Mouse (Mus musculus) retina, postnatal 1 day (tissue): ENCODE data around the gene Ppfibp1.

Experiments used
- DNase-seq: peaks from one replicate; pipeline ENCODE4 v3.0.0-alpha.2; 2012

Gene Ppfibp1

DNA sequence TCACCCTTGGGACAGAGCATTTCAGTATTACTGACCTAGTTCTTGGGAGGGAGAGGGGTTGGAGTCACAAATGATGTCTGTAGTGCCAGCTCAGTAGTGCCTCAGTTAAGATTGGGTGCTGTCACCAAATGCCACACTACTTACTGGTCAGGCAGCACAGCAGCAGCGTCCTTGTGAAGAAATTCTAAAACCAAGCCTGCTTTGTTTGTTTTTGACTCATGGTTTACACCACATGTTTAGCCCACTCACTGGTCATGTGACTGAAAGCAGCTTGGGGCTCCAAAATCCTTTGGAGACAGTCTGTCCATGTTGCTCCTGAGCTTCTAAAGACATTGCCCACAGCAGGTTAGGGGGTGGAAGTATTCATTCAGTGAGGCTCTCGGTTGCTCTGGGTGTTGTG, 4.9 kb upstream of the Ppfibp1 start:
- no peak for DNase-seq

DNA sequence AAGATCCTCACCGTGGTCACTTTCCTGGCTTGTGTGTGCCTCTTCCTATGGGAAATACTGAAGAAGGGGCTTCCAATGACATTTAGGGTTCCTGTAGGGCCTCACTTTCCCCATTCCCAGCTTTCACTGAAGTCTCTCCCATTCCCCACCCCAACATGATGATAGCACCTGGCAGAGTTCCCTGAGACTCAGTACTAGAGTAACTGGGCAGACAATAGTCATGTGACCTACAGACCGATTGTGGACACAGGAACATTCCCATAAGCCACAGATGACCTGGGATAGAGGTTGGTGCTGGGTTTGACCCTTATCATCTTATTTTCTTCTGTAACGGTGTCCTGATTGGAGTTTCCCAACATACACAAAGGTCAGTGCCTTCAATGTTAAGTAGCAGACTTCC, 4.1 kb upstream of the Ppfibp1 start:
- no peak for DNase-seq

DNA sequence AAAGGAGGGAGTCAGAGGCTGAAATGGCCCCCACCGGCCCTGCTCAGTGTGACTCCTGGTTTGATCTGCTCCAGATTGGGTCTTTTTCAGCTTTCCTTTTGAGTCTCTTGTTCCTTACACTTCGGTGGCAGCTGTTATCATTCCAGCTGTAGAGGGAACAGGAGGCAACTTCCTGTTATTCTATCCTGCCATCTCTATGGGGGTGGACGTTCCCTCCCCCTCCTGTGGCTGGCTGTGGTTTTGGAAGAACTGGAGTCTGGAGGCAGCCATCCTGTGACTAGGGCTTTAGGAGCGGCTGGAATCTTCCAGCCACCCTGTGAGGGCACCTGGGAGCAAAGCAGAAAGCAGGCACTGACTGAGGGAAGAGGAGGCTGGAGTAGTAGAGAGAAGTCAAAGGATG, 3.4 kb upstream of the Ppfibp1 start:
- DNase-seq: no peak

DNA sequence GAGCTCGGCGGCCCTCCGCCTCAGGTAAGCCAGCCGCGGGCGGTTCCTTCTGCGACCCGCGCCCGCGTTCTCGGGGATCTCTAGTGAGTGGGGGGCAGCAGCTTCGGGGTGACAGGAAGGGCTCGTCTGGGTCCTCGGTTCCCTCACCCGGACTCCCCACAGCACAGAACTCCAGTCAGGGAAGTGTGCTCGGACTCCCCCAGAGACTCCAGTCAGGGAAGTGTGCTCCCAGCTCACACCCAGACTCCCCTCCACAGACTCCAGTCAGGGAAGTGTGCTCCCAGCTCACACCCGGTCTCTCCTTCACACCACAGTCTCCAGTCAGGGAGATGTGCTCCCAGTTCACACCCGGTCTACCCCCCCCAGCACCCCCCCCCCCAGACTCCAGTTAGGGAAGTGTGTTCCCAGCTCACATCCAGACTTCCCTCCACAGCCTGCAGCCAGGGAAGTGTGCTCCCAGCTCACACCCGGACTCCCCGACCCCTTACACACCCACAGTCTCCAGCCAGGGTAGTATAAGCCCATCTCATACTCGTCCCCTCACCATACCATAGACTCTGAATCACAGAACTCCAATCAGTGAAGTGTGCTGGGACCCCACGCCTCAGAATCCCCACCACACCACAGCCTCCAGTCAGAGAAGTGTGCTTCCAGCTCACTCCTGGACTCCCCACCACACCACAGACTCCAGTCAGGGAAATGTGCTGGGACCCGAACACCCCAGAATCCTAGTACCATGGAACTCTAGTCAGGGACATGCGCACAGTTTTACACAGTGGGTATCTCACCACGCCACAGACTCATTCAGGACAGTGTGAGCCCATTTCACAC, 588 bp downstream of the Ppfibp1 start:
- no peak for DNase-seq

DNA sequence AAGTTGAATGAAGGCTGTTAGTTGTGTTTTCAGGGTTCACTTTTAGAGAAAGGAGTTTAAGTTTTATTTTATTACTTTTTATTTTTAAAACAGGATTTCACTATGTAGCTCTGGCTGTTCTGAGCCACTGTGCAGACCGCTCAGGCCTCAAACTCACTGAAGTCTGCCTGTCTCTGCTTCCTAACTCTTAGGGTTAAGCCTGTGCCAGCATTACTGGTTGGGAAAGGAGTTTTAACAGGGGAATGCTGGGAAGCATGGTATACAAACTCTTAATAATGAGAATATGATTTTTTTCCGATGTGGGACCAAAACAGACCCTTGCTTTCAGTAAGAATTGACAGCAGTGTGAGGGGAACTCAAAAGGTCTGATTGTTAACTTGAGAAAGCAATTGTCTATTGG, 1.9 kb downstream of the Ppfibp1 start:
- DNase-seq: no peak

DNA sequence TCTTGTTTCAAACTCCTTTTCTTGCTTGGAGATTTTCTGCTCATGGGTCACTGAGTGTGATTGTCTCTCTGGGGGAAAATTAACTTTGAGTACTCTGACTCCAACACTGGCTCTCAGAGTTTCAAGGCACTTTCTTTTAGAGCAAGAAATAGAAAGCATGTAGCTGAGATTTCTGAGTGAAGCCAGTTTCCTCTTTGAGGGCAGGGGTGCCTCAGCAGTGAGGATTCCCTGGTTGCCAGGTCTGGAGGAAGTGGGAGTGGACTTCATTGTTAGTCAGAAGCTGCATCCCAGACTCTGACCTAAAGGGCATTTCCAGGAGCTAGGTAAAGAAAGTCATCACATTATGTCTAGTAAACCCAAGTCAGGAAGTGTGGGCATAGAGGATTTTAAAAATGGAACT, 2.3 kb downstream of the Ppfibp1 start:
- DNase-seq: no peak

DNA sequence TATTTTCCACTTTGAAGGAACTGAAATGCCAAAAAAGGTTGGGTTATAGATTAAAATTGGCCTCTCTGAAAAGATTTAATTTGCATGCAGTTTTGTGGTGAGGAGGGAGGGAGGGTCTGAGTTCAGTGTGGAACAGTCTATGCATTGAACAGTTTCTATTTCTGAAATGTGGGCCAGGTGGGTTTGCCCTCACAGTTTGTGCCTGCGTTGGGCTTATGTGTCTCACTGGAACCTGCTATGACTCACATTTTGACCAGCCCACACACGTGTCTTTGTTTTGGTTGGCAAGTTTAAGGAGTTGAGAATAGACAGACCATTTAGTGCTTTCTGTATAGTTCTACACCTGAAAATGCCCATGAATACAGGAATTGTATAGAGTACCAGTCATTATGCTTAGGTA, 5.6 kb downstream of the Ppfibp1 start:
- DNase-seq: no peak

DNA sequence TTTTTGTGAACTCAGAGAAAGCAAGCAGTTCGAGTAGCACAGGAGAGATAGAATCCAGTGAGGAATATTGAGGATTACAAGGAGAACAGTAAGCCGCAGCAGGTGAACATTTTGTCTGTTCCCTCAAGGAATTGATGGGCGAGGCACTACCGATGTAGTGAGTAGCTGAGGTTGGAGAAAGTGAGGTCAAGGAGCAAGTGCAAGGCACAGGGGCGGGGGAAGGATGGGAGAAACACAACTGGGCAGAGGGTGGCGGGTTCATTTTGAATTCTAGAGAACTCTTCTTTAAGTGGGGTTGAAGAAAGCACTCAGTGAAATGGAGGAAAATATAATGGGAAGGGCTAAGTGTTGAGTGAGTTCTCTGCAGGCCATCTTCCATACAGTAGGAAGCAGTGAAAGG, 10.4 kb downstream of the Ppfibp1 start:
- no peak for DNase-seq

DNA sequence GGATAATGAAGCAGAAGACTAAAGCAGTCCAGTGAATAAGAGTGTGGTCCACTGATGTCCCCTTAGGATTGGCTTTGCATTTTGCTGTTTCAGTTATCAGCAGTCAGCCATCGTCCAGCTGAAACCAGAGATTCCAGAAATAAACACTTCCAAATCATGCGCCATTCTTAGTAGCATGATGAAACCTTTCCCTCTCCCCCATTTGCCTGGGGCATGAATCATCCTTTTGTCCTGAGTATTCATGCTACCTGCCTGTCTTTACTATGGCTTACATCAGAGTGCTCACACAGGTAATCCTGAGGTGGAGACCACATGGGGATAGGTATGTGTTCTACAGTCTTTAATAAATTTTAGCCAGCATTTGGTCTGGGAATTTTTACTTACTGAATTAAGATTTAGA, 11.4 kb downstream of the Ppfibp1 start:
- DNase-seq: no peak

DNA sequence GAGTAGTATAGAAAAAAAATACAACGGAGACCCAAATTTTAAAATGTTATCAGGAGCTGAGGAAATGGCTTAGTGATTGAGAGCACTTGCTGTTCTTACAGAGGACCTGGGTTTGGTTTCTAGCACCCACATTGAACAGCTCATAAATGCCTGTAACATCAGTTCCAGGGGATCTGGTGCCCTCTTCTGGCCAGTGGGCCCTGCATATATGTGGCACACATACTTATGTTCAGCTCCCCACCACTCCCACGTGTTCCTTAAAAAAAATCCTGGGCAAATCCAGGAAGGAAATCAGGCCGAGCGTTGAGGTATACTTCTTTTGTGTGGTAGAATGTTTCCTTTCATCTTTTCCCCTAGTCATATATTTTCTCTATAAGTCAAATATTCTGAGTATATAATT, 13.6 kb downstream of the Ppfibp1 start:
- DNase-seq: no peak

DNA sequence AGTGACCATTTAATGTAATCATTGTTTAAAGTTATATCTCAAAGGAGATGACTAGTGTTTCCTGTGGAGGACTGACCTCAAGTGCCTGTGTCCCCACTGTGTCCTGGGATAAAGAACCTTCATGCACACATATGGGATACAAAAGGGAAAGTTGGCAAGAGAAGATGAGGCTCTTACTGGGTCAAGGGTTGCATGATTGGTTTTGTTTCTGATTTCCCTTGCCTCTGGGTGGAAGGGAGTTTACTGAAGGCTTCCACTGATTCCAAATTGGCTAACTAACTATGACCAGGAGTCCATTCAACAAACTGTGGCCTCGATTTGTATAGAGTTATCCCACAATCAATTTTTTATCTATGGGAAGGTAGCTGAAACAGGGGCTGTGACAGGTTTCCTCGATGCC, 15.3 kb downstream of the Ppfibp1 start:
- no peak for DNase-seq

DNA sequence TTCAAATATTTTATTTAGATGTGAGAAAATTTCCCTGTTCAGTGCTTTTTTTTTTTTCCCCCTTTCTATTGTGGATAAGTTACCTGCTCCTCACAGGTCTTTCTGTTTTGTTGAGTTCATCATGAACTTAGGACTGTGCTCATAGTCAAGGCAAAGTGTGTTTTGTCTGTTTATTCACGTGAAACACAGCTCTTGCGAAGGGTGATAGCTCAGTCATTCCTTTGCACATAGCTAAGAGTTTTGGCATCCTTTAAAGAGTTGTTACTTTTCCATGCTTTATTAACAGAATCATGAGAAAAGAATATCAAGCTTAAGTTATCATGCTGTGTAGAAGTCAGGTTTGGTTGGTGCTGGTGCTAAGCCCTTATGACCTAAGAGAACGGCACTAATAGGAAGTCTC, 16.4 kb downstream of the Ppfibp1 start:
- DNase-seq: no peak

DNA sequence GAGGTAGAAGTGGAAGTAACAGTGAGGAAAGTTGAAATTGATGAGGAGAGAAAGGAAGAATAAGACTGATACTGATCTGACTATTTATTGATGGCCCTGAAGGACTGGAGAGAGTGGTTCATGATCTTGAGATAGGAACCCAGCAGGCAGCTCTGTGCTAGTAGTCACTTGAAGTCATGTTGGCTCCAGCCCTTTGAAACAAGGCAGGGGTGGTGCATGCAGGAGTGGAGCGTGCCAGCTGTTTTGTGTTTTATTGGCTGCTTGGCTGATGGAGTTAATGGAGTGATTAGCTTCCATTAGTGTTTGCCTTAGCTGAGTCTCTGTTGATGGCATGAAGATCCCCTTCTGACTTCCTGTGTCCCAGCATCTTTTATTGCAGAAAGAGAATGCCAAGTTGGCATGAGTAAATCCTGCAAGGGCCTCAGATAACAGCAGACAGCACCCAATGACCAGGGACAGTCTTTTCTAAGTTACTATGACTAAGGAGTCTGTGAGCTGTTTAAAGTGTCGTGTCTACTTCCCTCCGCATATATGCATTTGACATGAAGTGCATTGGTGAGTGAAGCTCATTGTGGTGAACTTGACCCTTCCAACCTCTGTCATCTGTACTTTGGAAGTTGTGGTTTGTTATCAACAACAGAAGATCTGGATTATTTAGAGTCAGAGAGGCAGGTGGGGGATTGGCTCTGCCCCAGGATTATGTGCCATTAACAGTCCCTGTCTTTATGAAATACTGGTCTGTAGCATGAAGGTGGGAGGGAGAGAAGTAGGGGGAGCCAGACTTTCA, 17.9 kb downstream of the Ppfibp1 start:
- DNase-seq: no peak

DNA sequence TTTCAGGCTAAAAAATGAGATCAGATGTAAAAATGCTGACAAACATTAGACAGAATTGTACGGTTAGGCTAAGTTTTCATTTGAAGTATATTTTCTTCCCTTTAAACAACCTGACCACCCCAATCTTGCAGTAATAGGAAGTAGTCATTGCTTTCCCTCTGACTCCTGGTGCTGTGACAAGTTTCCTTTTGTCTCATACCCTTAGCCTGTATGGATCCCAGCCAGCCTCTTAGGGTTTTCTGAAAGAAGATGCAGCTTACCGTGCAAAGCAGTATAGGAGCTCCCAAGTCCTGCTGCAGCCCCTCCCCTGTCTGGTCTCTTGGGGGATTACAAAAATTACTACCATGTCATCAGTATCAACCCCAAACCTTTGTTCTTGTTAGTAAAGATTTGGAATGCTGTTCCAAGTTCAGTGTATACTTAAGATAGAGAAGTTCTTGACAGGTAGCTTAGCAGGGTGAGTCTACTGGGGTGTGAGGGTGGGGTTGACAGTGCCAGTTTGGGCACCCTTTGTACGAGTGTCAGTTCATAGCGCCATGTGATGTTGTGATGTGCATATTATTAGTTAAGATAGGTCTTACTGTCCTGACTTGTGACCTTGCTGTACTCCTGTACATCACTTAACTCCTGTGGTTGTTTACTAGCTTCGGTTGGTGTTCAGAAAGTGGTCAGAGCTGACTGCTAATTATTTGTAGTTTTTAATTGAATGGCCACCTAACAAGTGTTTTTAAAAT, 18.9 kb downstream of the Ppfibp1 start:
- no peak for DNase-seq

DNA sequence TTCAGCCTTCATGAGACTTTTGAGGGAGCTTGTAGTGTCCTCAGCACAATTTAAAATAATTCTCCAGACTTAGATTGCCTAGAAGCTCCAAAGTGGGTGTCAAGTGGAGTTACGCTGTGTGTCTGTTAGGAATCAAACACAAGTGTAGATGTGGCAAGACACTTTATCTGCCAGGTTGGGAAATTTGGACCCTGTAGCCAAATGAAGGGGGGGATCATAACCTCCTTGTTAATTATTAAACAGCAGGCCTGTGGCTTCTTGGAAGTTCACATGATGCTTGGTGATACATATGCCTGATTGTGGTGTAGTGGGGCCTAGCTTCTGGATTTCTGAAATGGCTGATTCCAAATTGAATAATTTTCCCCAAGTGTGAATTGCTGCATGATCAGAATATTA, 19.5 kb downstream of the Ppfibp1 start:
- DNase-seq: no peak

DNA sequence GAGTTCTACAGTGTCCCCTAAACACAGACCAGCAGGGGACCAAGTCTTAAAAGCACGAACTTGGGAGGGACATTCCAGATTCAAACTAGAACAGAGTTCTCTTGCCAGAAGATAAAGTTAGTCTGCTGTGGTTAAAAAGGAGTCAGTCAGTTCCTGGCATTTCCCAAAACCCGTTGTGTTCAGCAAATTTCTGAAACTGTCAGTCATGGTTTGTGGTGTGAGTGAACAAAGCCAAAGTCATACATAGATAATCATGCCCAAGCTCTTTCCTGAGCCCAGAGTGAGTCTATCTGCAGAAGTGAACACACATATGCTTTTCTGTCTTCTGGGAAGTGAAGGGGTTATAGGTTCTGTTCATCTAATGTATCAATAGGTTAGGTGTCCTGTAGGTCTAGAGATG, 20.5 kb downstream of the Ppfibp1 start:
- no peak for DNase-seq

DNA sequence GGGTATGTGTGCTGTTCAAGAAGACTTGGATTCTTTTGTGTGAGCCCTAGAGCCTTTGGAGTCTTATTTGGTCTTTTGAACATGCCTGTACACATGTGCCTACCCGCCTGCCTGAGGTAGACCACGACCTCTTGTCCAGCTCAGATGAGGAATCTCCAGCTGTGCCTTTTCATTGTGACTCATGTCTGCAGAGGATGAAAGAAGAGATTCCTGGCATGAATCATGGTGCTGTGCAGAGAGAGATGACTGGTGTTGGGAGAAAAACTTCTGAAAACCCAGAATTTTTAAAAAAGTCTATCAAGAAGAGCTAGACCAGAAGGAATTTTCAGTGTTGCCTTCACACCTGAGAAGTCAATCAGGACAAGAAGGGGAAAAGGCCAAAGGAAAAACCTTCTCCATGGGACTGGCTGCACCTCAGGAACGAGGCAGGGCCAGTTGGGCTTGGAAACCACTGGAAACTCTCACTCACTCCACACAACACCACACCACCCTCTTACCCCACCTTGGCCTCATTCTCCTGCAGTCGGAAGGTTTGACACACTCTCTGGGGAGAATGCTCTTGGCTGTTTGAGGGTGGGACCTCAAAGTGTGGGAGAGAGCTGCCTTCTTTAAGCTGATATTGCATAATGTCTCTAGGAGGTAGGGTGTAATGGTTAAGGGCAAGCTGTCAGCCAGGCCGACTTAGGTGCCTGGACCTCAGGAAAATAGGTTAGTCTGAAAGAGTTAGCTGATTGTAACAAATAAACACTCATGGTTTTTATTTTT, 21.6 kb downstream of the Ppfibp1 start:
- DNase-seq: no peak

DNA sequence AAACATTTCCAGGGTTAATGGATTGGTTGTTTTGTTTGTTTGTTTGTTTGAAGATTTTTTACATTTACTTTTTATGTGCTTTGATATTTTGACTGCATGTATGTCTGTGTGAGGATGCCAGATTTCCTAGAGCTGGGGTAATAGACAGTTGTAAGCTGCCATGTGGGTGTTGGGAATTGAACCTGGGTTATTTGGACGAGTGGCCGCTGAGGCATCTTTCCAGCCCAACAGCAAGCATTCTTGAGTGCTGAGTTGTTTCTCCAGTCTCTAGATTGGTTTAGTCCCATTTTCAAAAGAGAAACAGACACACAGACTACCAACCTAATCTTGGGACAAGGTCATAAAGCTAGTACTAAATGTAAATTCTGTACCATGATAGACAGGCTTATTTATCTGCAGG, 22.5 kb downstream of the Ppfibp1 start:
- DNase-seq: no peak

DNA sequence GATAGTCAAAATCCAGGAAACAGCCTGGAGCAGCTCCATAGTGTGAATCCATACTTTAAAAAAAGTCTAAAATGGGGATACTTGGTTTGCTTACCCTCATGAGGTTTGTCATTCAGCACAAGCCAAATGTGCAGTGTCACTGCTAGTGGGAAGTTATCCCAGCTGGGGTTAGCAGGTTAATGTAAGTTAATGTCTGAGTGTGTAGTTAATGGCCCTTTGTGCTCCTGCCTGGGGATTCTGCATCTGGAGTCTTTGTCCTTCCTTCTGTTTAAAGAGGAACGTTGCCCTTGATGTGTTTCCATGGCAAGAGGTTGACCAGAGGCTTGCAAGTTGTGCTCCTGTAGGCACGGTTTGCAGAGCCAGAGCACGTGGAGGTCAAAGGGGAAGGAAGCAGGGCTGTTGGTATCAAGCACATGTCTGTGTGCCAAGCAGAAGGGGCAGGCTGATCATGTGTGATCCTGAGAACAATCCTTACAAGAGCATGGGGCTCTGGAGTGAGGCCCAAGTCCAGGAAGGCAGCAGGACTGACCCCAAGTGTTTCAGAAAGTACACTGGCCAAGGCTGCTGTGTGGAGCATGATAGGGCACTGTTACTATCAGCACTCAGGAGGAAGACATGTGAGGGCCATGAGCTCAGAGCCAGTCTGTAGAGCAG, 24.7 kb downstream of the Ppfibp1 start:
- DNase-seq: no peak

DNA sequence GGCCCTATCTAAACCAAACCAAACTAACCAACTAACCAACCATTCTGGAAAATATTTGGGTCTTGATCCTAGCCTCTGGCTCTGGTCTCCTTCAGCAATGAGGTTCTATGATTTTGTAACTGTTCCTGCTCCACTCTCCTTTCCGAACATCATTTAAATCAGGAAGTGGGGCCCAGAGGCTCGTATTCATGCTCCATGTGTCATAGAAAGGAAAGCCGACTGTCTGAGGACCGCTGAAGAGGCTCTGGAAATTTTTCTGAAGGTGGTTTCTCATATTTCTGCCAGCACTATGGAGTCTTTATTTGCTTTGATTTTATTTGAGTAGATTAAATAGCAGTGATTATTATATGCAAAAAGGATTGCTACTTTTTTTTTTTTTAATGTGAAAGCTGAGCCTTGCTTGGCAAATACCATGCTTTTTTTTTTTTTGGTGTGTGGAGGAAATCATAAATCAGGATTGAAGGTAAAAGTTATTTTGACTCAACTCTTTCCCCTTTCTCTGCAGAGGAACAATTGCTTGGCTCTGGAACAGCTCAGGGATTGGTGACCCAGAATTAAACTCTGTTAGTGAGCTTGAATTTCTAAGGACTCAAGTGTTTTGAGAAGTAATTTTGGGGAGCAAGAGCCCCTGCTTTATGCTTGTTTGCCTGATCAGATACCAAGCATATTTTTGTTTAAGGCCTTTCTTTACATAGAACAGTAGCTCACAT, 25.4 kb downstream of the Ppfibp1 start:
- DNase-seq: no peak

DNA sequence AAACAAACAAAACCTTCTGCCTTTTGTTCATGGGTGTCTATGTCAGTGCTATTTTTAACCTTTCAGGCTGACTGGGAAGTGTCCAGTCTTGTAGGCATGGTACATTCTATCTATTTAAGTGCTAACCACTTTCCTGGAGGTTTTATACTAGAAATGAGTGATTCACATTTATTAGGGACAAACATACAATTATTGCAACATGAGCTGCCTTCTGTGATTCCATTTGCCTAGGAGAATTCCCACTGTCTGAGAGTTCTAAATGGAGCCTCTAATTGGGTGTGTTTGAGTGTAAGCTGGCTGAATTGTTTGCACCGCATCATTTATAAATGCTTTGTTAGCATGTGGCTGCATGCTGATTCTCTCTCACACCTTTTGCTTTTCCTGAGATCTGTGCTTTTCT, 27.5 kb downstream of the Ppfibp1 start:
- DNase-seq: no peak

DNA sequence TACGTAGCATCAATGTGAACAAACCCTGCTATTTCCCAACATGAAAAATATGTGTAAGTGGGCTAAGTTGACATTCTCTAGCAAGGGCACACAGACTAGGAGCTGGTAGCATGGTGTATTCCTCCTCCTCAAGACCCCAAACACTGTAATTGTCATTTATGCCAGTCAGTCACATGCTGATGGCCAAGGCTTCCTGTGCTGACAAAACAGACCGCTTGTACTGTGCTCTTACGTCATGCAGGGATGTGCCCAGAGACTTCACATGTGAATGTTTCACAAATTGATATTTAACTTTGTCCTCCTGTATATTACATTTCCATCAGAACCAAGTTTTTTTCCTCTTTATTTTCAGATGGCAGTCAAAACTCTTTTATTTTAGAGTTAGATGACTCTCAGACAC, 29.1 kb downstream of the Ppfibp1 start:
- no peak for DNase-seq
